Mouse (Mus musculus): ENCODE data around the gene Armt1.

GRCm38 (mm10) chr10:4431746-4432122 is 533 bp upstream of the Armt1 start:
- TF ChIP-seq EP300 (IDR thresholded peaks at IDR 0.05) (no peak), CTCF (IDR thresholded peaks at IDR 0.05) (no peak)
